Mouse (Mus musculus) left cerebral cortex, adult 18-20 months (tissue): ENCODE data around the gene Slc38a3. TPM values are rescaled to one million over a fixed set of nuclear protein-coding genes. Genes with fewer than 3 reads are reported as not detected.
A peak's percentile ranks its signal among the peaks of the same experiment; 100 is the strongest.

ENCODE experiments used
- DNase-seq, 2 experiments: peaks; one replicate each; pipeline ENCODE4 v3.0.0; 2021 to 2022; ENCODE audit warnings: low spot score in 2 of 2, mixed read lengths in 1 of 2
- total RNA-seq, 2 experiments: library from RNA; stranded (reverse); gene quantifications; 2 replicates each; pipeline ENCODE4 v1.2.3; 2021

The Slc38a3 gene
- total RNA-seq, 2 experiments from 2014 or later: 66.6 to 84.4 TPM

DNA sequence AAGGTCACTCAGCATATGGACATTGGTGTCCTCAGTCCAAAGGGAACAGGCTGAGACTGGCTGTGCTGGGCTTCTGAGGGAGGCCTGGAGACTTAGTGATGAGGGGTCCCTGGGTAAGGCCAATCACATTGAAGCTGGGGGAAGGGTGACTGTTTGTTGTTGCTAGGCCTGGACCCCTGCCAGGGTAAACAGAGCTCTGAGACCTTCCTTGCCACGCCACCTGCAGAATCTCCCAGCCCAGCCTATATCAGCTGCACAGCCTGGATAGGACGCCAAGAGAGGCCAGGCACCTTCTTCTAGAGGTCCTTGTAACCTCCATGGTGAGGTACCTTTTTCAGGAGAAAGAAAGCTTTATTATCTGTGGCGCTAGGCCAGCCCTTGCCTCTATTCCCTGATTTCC, 414 bp downstream of the Slc38a3 start:
- DNase-seq: no peak

DNA sequence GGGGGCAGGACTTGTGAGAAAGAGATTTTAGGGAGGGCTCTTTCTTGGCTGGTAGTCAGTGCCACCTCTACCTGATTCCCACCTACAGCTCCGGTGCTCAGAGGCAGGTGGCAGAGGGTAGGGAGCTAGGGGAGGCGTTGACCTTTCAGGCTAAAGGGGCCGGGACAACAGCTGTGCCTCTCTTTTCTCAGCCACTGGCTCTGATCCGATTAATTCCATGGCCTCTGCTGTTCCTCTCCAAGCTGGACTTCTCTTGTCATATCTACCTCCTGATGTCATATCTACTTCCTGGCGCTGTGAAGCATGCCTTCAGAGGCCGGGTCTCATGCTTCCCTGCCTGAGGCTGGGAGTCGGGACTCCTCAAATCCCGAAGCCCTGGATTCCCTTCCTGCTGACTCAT, 1.3 kb downstream of the Slc38a3 start:
- no peak for DNase-seq

DNA sequence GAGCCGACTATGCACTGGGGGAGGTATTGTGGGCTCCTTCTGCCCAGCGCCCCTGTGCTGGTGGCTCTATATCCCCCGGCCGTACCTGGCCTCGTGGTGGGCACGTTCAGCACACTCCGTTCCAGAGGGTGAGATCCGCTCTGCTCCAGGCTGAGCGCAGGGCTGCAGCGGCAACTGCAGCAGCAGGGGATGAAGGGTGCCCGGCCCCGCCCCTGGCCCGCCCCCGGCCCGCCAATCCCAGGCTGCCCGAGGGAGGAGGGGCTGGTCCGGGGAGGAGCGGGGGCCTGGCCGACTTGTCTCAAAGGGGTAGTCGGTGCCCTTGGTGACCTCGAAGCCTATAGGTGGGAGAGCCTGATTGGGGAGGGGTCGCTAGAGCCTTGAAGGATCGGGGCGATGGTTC, 2.1 kb downstream of the Slc38a3 start:
- peak in 1 of 2 experiments; percentile 32 for DNase-seq

DNA sequence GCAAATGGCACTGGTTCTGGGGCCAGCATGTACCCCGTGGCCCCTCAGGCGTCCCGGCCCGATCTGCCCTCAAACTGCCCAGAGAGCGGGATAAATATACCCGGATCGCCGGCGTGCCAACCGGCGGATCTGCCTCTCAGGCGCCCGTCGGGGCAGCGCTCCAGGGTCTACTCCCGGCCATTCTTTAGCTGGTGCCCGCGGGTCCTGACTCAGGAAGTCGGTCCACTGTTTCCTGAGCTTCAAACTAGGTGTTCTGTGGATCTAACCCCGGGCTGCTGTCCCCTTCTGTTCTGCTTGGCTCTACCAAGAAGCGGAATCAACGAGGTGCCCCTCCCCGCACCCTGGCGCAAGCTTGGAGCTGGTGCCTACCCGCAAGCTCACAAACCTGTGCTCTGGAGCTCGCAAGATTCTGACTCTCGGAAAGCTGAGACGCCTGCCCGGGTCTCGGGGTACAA, 2.6 kb downstream of the Slc38a3 start:
- no peak for DNase-seq

DNA sequence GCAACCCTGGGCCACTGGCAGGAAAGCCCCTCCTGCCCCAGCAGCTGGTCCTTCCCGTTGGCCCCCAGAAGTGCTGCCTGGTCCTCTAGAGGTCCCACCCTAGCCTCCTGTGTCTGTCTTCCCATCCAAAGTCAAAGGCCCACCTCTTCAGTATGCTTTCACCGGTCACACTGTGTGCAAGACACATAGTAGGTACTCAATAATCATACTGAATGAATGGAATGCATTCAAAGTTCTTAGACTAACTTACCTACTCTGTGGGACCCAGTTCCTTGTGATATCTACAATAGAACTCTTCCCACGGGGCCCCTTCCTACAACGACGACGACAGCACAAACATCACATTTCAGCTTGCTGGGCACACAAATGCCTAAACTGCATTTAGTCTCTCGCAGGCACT, 4.0 kb downstream of the Slc38a3 start:
- no peak for DNase-seq

DNA sequence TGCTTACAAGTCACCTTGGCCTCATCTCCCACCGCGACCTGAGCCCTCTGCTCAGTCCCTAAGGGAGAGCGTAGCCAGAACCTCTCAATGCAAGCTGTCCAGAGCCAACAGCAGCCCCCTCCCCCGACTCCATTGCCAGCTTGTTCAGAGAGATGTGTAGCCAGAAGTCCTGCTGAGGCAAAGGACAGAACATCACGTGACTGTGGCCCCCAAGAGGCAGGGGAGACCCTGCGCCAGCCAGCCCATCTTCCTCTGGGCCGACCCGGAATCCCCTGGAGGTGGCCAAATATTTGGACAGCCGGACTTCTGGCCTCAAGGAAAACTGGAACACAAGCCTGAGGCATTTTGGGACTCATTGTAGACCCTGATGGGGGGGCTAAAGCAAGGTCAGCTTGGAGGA, 5.8 kb downstream of the Slc38a3 start:
- DNase-seq: no peak

DNA sequence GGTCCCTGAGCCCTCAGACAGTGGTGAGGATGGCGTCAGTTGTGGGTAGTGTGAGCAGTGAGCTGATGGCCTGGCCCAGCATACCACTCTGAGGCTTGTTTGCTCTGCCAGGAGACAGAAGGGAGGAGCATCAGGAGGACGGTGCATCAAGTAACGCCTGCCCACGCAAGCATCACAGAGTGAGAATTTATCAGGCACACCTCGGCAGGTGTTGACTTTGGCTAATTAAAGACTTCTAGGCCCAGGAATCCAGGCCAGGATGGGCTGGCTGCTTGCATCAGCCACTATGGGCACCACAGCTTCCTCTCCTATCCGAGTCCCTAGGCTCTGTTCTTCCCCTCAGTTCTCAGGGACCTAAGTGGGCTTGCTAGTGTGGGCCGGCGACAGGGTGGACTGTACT, 7.0 kb downstream of the Slc38a3 start:
- DNase-seq: no peak

DNA sequence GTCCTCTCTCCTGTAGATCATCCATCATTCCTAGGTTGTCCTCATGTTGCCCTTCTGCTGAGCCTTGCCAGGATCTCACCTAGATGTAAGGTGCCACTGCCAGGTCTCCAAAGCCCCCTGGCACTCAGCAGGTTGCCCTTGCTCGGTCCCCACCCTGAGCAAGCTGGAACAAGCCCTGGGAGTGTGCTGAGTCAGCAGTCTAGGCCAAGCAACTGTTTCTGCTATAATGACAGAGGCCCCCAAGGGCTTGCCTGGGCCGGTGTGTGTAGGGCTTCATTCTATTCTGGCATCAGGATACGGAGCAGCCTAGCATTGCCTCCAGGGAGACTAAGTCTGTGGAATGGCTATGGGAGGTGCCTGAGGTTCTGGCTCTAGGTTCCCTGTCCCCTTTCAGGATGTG, 8.6 kb downstream of the Slc38a3 start:
- DNase-seq: no peak

DNA sequence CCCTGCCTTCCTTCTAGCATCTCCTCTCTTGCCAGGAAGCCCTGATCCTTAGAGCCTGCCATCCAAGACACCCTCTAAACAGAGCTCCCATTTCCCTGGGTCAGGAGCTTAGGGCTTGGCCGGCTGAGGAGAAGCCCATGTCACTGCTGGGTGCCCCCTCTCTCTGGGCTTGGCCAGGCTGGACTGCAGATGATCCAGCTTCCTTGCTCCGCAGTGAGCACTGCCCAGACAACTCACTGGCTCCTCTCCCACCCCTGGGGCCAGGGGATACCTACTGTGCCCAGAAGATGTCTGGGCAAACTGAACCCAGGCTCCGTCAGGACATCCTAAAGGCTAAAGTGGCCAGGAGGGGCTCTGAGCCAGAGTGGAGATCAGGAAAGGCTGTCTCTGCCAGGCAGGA, 9.4 kb downstream of the Slc38a3 start:
- no peak for DNase-seq

DNA sequence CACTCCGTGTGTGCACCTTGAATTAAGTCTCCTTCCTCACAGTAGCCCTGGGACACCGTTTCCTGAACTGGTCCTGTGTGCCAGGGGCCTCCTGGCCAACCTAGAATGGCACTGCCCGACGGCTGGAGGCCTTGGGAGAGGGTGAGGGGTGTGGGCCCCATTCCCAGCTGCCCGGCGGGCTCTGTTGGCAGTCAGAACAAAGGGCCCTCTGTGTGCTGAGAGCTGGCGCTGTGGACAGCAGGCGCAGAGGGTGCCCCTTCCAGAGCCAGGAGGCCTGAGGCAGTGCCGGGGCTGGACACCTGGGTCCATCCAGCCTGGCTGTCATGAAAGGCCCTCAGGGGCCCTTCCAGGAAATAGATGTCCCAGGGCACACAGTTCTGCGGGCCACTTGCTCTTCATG, 9.8 kb downstream of the Slc38a3 start:
- DNase-seq: peak; percentile 42 to 51

DNA sequence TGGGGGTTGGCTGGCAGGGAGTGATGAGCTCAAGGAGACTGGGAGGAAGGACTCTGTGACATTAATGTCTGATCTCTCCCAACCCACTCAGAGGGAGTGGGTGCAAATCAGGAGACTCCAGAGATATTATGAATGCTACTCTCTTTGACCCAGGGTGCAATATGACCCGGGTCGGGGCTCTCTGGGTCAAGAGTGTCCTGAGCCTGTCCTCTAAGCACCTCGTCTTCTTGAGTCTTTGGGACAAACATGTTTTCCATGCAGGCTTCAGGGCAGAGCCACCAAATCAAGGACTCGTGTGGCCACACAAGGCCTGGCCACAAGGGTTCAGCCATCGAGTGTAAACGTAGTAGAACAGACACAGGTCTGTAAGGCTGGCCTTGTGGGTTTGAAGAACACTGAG, 11.2 kb downstream of the Slc38a3 start:
- DNase-seq: no peak

DNA sequence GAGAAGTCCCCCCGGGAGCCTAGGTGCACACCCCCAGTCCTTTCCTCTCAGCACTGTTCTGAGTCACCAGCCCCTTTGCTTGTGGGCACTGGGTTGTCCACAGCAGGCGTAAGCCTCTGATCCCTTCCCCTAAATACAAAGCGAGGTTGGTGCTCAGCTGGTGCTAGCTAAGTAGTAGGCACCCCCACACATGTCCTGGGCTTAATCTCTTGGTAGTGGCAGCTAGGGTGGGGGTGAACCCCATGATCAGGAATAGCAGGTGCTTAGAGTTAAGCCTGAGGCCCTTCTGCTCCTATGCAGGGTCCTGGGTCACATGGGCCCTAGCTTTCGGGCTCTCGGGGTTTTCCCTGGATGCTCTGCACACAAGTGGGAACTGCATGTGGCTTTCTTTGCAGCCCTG, 12.2 kb downstream of the Slc38a3 start:
- DNase-seq: no peak

DNA sequence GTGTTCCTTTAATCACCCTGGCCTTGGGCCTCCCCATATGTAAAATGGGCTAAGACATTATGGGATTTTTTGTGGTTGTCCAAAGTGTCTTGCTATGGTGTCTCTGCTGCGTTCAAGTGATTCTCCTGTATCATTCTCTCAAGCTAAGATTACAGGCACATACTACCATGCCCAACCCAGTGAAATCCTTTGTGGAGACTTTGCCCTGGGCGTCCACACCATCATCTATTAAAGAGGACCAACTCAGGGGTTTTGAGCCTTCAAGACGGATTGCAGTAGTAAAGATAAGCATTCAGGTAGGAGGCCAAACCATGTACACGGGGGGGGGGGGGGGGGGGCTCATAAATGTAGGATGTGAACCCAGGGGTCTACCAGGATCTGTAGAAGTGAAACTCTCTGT, 14.7 kb downstream of the Slc38a3 start:
- DNase-seq: no peak

DNA sequence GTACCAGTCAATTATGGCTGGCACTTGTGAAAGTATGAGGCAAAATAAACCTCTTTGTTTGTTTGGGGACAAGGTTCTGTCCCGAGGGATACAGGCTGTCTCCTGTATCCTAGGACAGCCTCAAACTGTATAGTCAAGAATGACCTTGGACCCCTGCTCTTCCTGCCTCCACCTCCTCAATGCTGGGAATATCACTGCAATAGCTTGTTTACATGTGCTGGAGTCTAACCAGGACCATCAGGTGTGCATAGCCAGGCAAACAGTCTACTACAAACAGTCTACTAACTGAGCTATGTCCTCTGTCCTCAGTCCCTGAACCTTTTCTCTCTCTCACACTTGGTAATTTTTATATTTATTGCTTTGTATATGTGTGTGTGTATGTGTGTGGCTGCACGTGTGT, 15.9 kb downstream of the Slc38a3 start:
- DNase-seq: no peak

DNA sequence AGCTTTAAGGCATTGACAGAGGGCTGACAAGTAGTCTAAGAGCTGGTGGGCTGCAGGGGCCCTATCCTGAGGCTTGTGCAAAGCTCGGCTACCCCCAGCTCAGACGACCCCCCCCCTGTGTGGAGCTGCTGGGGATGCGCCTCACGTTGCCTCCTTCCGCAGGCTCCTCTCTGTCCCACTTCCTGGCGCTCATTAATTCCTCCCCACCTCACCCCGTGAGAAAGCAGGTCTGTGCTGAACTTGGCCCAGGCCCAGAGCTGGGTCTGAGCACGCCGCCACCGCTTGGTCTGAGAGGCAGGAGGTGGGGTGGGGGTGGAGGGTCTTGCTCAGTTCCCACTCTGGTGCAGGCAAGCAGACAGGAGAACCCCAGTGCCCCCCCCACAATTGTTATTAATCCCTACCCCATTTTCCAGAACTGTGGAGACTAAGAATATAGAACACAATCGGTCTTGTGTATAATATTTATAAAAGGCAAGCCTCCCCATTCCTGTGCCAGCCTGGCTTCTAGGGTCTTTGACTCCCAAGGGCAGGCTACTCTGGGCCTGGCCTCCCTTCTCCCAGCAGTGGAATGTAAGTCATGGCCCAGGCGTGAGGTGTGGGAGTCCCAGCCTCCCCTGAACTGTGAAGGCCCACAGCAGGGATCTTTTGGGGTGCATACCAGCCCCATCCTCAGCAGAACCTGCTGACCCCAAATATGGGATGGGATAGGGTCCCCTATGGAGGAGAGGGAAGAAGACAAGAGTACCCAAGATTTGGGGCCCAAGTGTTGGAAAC, 18.4 kb downstream of the Slc38a3 start:
- DNase-seq: no peak

DNA sequence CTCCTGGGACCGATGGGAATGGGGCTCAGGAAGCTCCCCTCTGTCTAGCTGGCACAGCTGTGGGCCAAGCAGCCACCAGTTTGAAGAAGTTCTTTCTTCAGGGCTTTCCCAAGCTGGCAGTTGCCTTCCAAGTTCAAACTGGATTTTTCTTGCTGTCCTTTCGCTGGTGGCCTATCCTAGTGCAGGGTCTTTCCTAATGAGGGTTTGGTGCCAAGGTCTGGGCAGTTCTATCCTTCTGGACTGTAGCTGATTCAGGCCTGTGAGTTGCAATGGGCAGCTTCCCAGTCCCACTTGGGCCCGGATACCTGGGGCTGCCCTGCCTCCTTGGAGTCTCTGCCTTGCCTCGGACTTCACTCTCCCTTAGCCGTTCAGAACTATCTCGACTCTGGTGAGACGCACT, 19.1 kb downstream of the Slc38a3 start:
- DNase-seq: no peak

DNA sequence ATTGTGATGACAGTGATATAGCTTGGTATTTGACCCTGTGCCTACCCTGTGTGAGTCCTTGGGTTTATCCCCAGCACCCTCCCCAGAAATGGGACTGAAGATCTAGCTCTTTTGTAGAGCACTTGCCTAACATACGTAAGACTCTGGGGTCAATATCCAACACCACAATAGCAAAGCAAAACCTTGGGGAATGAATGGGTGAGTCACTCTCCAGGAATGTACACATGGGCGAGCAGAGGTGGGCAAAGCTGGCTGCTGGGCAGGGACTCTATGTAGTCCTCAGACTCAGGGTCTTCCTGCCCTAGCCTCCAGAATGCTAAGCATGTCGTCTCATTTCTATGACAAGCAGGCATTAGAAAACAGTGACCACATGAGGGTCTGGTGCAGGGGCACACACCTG, 20.6 kb downstream of the Slc38a3 start:
- no peak for DNase-seq

DNA sequence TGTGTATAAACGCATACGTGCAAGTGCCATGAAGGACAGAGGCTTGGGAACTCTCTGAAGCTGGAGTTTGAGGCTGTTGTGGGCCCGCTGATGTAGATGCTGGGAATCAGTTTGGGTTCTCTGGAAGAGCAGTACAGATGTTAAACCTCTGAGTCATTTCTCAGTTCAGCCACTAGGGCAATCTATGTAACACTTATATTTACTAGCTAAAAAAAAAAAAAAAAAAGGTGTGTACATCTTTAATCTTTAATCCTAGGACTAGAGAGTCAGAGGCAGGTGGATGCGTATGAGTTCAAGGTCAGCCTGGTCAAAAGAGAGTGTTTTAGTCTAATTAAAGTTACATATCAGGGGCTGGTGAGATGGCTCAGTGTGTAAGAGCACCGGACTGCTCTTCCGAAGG, 22.4 kb downstream of the Slc38a3 start:
- no peak for DNase-seq

DNA sequence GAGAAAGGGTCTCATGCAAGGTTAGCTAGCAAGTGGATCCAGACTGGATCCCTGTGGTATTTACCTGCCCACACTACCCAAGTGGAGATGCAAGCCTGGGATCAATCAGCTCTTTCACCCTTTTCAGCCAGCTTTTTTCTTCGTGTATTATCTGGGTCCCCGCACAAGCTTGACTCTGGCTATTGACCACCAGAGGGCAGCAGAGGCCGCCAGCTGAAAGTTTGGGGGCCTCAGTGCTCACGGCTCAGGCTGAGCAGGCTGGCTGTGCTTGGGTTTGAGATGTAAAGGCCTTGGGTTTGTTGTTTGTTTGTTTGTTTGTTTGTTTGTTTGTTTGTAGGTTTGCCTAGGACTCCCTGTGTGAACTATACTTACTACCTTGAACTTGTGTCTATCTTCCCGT, 23.8 kb downstream of the Slc38a3 start:
- DNase-seq: peak; percentile 79 to 84

DNA sequence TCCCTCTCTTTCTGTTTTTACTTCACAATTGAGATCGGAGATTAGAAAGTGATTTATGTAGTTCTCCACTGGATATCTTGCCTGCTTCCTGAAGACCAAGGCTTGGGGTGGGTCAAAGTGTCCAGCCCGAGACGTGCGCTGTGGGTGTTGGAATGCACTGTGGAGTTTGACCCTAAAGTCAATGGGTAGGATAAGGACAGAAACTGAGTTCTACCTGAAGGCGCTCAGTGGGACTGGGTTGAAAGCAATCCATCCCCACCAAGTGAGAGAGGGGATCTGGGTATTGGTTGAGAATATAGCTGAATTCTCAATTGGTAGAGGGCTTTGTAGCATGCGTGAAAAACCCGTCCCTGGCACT, 24.2 kb downstream of the Slc38a3 start:
- DNase-seq: no peak

DNA sequence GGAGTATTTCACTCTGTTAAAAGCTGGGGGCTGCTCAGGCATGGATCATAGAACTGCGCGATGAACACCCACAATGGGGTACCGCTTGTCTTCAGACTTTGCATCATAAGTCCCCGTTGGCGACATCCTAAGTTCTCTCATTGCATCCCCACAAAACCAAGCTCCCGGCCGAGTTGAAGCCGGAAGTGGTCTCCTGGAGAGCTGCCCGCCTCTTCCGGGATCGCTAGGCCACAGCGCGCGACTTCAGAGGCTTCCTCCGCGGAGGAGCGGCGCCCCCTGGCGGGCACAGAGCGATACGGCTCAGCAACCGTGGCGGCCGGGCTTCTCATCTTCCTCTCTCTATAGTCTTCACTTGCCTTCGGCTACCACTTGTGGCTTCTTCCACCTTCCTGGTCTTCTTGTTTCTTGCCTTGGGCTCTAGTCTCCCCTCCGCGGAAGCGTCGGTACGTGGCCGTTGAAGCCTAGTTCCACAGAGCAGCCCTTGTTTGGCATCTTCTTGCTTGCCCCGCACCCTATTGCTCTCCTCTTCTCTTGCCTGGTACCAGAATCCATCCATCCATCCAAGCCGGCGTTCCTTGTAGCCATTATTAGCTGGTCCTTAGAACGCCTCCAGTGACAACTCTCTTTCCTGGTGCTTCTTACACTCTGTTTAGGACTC, 24.7 kb downstream of the Slc38a3 start:
- DNase-seq: peak; percentile 93 to 96

DNA sequence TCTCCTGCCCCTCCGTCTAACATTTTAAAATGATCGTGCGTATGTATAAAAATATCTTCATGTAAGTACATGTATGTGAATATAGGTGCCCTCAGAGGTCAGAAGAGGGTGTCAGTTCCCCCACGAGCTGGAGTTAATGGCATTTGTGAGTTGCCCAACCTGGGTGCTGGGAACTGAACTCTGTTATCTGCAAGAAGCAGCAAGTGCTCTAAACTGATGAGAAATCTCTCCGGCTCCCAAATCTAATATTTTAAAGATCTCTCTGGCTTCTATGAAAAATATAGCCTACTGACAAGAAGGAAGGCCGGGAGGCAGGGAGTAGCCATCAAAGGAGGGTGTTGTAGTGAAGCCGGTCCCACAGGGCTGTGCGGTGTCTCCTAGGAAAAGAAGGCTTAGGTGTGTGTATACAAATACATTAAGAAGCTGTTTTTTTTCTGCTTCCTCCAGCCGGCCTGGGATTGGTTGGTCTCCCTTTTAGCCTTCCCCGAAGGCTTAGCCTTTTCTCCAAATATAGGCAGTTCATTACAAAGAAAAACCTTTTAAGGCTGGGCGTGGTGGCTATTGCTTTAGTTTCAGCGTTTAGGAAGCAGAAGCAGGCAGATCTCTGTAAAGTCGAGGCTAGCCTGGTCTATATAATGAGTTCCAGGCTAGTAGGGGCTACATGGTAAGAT, 25.7 kb downstream of the Slc38a3 start:
- no peak for DNase-seq

DNA sequence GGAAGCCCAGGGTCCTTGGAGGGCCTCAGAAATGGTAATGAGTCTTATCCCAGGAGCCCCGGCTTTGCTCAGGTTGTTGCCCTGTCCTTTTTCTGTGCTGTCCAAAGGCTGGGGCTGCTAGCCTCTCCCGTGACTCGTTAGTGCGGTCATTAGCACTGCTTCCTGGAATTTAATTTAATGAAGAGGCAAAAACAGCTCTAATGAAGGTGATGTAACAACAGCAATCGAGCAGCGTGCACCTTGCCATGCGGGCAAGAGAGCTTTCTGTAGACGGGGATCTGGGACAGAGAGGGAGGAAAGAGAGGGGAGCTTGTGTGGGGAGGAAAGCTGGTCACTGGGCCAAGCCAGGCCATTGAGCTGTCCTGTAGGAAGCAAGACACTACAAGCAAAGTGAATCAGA, 27.7 kb downstream of the Slc38a3 start:
- DNase-seq: no peak
